Mouse (Mus musculus) intestine, postnatal 0 days (tissue): ENCODE data around the gene Tmem208. TPM values are rescaled to one million over a fixed set of nuclear protein-coding genes. Genes with fewer than 3 reads are reported as not detected.

Experiments
- ATAC-seq: fragments of 200-750 bp; cut with Nextera tagmentation; 2 replicates; pipeline ENCODE4 v1.8.0; 2017; ENCODE audit warnings: mild to moderate bottlenecking, moderate TSS enrichment, moderate library complexity
- H3K27ac ChIP-seq: fragments of 300-500 bp; sonication (generic); 2 replicates; pipeline ENCODE4 v1.5.1; 2014; ENCODE audit warnings: mild to moderate bottlenecking, low read depth, low read length, moderate library complexity
- H3K27me3 ChIP-seq: fragments of 300-500 bp; sonication (generic); replicated peaks from 2 replicates; pipeline ENCODE4 v1.6.1; 2014; ENCODE audit warnings: low read length, mixed read lengths; ENCODE audit not compliant: control insufficient read depth, insufficient read depth
- H3K36me3 ChIP-seq: fragments of 300-500 bp; sonication (generic); 2 replicates; pipeline ENCODE4 v1.6.1; 2014; ENCODE audit warnings: mild to moderate bottlenecking, moderate library complexity; ENCODE audit not compliant: control insufficient read depth, insufficient read depth
- H3K4me1 ChIP-seq: fragments of 300-500 bp; sonication (generic); replicated peaks from 2 replicates; pipeline ENCODE4 v1.6.1; 2014; ENCODE audit warnings: antibody characterized with exemption, low read length, mixed read lengths; ENCODE audit not compliant: control insufficient read depth, insufficient read depth
- H3K4me2 ChIP-seq: fragments of 300-500 bp; sonication (generic); replicated peaks from 2 replicates; pipeline ENCODE4 v1.6.1; 2014; ENCODE audit warnings: low read depth, mild to moderate bottlenecking, moderate library complexity
- H3K4me3 ChIP-seq: fragments of 300-500 bp; sonication (generic); 2 replicates; pipeline ENCODE4 v1.5.1; 2014; ENCODE audit warnings: low read depth, low read length
- H3K9ac ChIP-seq: fragments of 300-500 bp; sonication (generic); 2 replicates; pipeline ENCODE4 v1.6.1; 2014; ENCODE audit warnings: mild to moderate bottlenecking, low read depth, low read length
- H3K9me3 ChIP-seq: fragments of 300-500 bp; sonication (generic); 2 replicates; pipeline ENCODE4 v1.6.1; 2016; ENCODE audit warnings: mixed run types; ENCODE audit not compliant: control insufficient read depth
- CTCF ChIP-seq: sonication (generic); IDR thresholded peaks from 2 replicates; pipeline ENCODE4 v1.5.1; 2016; ENCODE audit warnings: low read depth, mild to moderate bottlenecking, control low read depth, antibody characterized with exemption, moderate library complexity
- WGBS: fragments of 180-500 bp; shearing (Covaris S2); extraction: QIAGEN DNeasy Blood & Tissue Kit; methylation state at CpG from one replicate; pipeline ENCODE4 v1.1.7; 2014; 5-methylcytosine and 5-hydroxymethylcytosine counted together
- polyA plus RNA-seq: library from polyadenylated mRNA; unstranded; fragments of >200 nt; fragmentation: Nextera tagmentation; extraction: Ambion mirVana; gene quantifications from 2 replicates; pipeline ENCODE4 v1.2.1, GENCODE M21; 2015

Tmem208 gene
- polyA plus RNA-seq: 167 and 184 TPM in 2 replicates

GRCm38 (mm10) chr8:105326141-105326672, at the start of gene Tmem208, which contains the start of gene Lrrc29:
Tmem208 (plus strand) TSS chr8:105326354.
Lrrc29 (minus strand) TSS chr8:105326278.
- Histone ChIP-seq H3K27me3 (no peaks in the 10 kb centered on the region), H3K27ac (peak within 1 kb of the TSS; percentile 77), H3K4me1 (0 out of 2 replicates have a peak, but pooled peaks cover 5% of the 10 kb centered on the region), H3K9ac (peak within 1 kb of the TSS; percentile 69), H3K4me2 (peak within 1 kb of the TSS; percentile 82), H3K9me3 (no peaks in the 10 kb centered on the region), H3K4me3 (peak within 1 kb of the TSS; percentile 87), H3K36me3 (peaks cover 43% of the 10 kb centered on the region)
- WGBS: under 1% methylated on average over 36 of the region's 36 CpGs
- TF ChIP-seq CTCF: peak; percentile 79
- peak; percentile 85 for ATAC-seq

- WGBS: 2% methylated on average over 28 of the region's 28 CpGs
- peak; percentile 68 for ATAC-seq
- peak; percentile 65 for TF ChIP-seq CTCF
Observed at GRCm38 (mm10) chr8:105278911-105279334, 47.2 kb upstream of the Tmem208 start.

DNA sequence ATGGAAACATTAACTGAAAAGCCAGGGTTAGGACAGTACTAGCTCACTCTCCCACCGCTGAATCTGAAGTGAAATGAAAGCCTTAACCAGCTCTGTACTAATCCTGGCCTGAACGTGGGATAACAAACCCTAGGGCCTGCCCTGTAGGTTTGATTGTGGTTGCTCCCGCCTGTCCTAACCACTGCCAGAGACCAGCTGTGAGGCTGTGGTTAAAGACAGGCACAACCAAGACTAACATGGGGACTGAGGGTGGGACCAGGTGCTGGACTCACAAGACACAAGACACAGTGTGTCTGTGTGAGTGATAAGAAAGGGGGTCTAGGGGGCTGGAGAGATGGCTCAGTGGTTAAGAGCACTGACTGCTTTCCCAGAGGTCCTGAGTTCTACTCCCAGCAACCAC, 45.6 kb upstream of the Tmem208 start:
- Histone ChIP-seq H3K4me2 (no peak overlapping the region), H3K4me3 (no peak overlapping the region), H3K27ac (no peak overlapping the region), H3K9ac (no peak overlapping the region), H3K9me3 (no peaks in the 10 kb centered on the region), H3K4me1 (peaks cover 9% of the 10 kb centered on the region), H3K27me3 (peaks cover 31% of the 10 kb centered on the region), H3K36me3 (no peaks in the 10 kb centered on the region)
- 85% methylated on average over 3 of the region's 3 CpGs for WGBS
- no peak for TF ChIP-seq CTCF
- ATAC-seq: no peak

More at GRCm38 (mm10) chr8:105278911-105279334, 47.2 kb upstream of the Tmem208 start:
- Histone ChIP-seq H3K9me3 (no peaks in the 10 kb centered on the region), H3K4me1 (peaks cover 9% of the 10 kb centered on the region), H3K4me3 (peak overlapping the region; percentile 27), H3K27ac (no peak overlapping the region), H3K36me3 (no peaks in the 10 kb centered on the region), H3K4me2 (peak overlapping the region; percentile 55), H3K27me3 (peaks cover 46% of the 10 kb centered on the region), H3K9ac (no peak overlapping the region)

- ATAC-seq: no peak
- Histone ChIP-seq H3K27me3 (peaks cover 23% of the 10 kb centered on the region), H3K4me2 (no peak overlapping the region), H3K36me3 (no peaks in the 10 kb centered on the region), H3K27ac (no peak overlapping the region), H3K4me3 (no peak overlapping the region), H3K4me1 (no peaks in the 10 kb centered on the region; the same call in 1 of the 2 replicates), H3K9ac (no peak overlapping the region), H3K9me3 (no peaks in the 10 kb centered on the region)
- no peak for TF ChIP-seq CTCF
- 86% methylated on average over 12 of the region's 12 CpGs for WGBS
Observed at GRCm38 (mm10) chr8:105281821-105282220, 44.3 kb upstream of the Tmem208 start.

DNA sequence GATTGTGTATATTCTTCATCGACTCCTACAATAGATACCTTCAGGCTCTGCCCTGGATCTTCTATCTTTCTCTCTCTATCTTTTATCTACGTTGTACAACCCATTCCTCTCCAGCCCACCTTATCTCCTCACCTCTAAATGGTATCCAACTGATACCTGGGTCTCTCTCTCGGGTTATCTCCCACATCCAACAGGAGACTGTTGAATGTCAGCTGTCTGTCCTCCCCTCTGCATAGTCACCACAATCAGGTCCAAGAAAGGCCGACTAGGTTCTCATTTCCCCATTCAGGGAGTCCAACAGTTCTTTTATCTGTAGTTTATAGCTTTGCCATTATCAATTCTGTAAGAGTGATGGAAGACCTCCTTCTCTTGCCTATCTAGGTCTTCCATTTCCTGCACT, 43.9 kb upstream of the Tmem208 start:
- ATAC-seq: no peak
- H3K4me2 ChIP-seq: no peak overlapping the region

DNA sequence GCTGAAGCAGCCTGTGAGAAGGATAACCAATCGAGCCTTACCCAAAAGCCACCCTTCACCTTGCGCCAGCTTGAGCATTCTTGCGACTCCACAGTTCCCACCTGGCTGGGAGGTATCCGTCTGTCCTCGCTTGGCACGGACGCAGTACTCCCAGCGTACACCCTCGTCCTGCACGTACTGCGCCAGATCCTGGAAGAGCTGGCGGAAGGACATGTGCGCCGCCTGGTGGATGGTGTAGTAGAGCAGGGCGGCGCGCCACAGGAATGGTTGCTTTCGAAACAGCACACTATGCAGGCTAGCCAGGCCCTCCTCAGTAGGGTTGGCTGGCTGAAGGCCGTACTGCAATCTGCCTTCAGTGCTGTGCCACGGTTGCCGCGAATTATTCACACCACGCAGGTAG, 43.1 kb upstream of the Tmem208 start:
- Histone ChIP-seq H3K9me3 (no peaks in the 10 kb centered on the region), H3K27me3 (peaks cover 16% of the 10 kb centered on the region), H3K36me3 (no peaks in the 10 kb centered on the region), H3K4me3 (no peak overlapping the region), H3K9ac (no peak overlapping the region), H3K4me2 (no peak overlapping the region; the same call in 1 of the 2 replicates), H3K27ac (no peak overlapping the region), H3K4me1 (no peaks in the 10 kb centered on the region; the same call in 1 of the 2 replicates)
- peak; percentile 96 for TF ChIP-seq CTCF
- 39% methylated on average over 23 of the region's 23 CpGs for WGBS
- ATAC-seq: peak; percentile 60

More for the DNA sequence above, 43.9 kb upstream of the Tmem208 start:
- Histone ChIP-seq H3K4me3 (no peak overlapping the region), H3K27me3 (peaks cover 19% of the 10 kb centered on the region), H3K4me1 (no peaks in the 10 kb centered on the region; the same call in 1 of the 2 replicates), H3K36me3 (no peaks in the 10 kb centered on the region), H3K9me3 (no peaks in the 10 kb centered on the region), H3K9ac (no peak overlapping the region), H3K27ac (no peak overlapping the region)
- TF ChIP-seq CTCF: no peak
- 83% methylated on average over 4 of the region's 4 CpGs for WGBS
